Mouse (Mus musculus) liver, postnatal 0 days (tissue): Measurements from ENCODE around the gene Rbm19. TPM values are rescaled to one million over a fixed set of nuclear protein-coding genes. Genes with fewer than 3 reads are reported as not detected.
A peak's percentile ranks its signal among the peaks of the same experiment; 100 is the strongest.

ENCODE experiments used
- ATAC-seq: fragments of 200-750 bp; cut with Nextera tagmentation; 2 replicates; pipeline ENCODE4 v1.8.0; 2017; ENCODE audit warnings: mild to moderate bottlenecking, moderate library complexity
- DNase-seq: peaks from one replicate; pipeline ENCODE4 v3.0.0-alpha.2; 2016
- H3K27ac ChIP-seq: fragments of 300-500 bp; sonication (generic); 2 replicates; pipeline ENCODE4 v1.5.1; 2014; ENCODE audit warnings: antibody characterized with exemption, moderate library complexity, mild to moderate bottlenecking, low read depth
- H3K27me3 ChIP-seq: fragments of 300-500 bp; sonication (generic); 2 replicates; pipeline ENCODE4 v1.6.1; 2014; ENCODE audit warnings: low read length, control low read depth, mixed read lengths; ENCODE audit not compliant: insufficient read depth
- H3K36me3 ChIP-seq: fragments of 300-500 bp; sonication (generic); replicated peaks from 2 replicates; pipeline ENCODE4 v1.6.1; 2014; ENCODE audit warnings: mild to moderate bottlenecking, control low read depth, low read length, moderate library complexity, mixed read lengths; ENCODE audit not compliant: insufficient read depth
- H3K4me1 ChIP-seq: fragments of 300-500 bp; sonication (generic); 2 replicates; pipeline ENCODE4 v1.6.1; 2014; ENCODE audit warnings: antibody characterized with exemption, mild to moderate bottlenecking, control low read depth; ENCODE audit not compliant: insufficient read depth
- H3K4me2 ChIP-seq: fragments of 300-500 bp; sonication (generic); 2 replicates; pipeline ENCODE4 v1.6.1; 2014; ENCODE audit warnings: low read depth, mild to moderate bottlenecking, low read length, moderate library complexity, mixed read lengths
- H3K4me3 ChIP-seq: fragments of 300-500 bp; sonication (generic); 2 replicates; pipeline ENCODE4 v1.5.1; 2014; ENCODE audit warnings: low read depth, low read length
- H3K9ac ChIP-seq: fragments of 300-500 bp; sonication (generic); replicated peaks from 2 replicates; pipeline ENCODE4 v1.6.1; 2014; ENCODE audit warnings: mild to moderate bottlenecking, moderate library complexity
- H3K9me3 ChIP-seq: fragments of 300-500 bp; sonication (generic); 2 replicates; pipeline ENCODE4 v1.6.1; 2016; ENCODE audit warnings: mild to moderate bottlenecking, control low read depth, low read length, mixed read lengths
- CTCF ChIP-seq: sonication (generic); IDR thresholded peaks from 2 replicates; pipeline ENCODE4 v1.5.1; 2016; ENCODE audit warnings: antibody characterized with exemption, low read depth
- EP300 ChIP-seq: IDR thresholded peaks from 2 replicates; pipeline ENCODE4 v1.6.1; 2016; ENCODE audit warnings: antibody characterized with exemption, low read depth, mild to moderate bottlenecking
- WGBS: fragments of 180-500 bp; shearing (Covaris S2); extraction: QIAGEN DNeasy Blood & Tissue Kit; methylation state at CpG from one replicate; pipeline ENCODE4 v1.1.7; 2014; ENCODE audit not compliant: insufficient replicate concordance; 5-methylcytosine and 5-hydroxymethylcytosine counted together
- polyA plus RNA-seq: library from polyadenylated mRNA; unstranded; fragments of >200 nt; fragmentation: Nextera tagmentation; extraction: Ambion mirVana; gene quantifications from 2 replicates; pipeline ENCODE4 v1.2.1, GENCODE M21; 2015

The Rbm19 gene
- polyA plus RNA-seq, 1 experiment from 2014 or later: 6.9 TPM

GRCm38 (mm10) chr5:120094602-120095001 lies 21.7 kb upstream of the Rbm19 start:
- H3K36me3 ChIP-seq: no peaks in the 10 kb centered on the region
- H3K4me3 ChIP-seq: no peak overlapping the region
- no peak overlapping the region for H3K4me2 ChIP-seq
- 43% methylated on average over 7 of the region's 7 CpGs for WGBS
- ATAC-seq: no peak
- no peaks in the 10 kb centered on the region for H3K4me1 ChIP-seq
- 0 out of 2 replicates have a peak, but pooled peaks cover 4% of the 10 kb centered on the region for H3K27me3 ChIP-seq
- peak; percentile 80 for DNase-seq
- H3K9me3 ChIP-seq: no peaks in the 10 kb centered on the region
- peak; percentile 87 for TF ChIP-seq CTCF
- TF ChIP-seq EP300: no peak
- H3K9ac ChIP-seq: no peak overlapping the region
- H3K27ac ChIP-seq: no peak overlapping the region

GRCm38 (mm10) chr5:120097042-120097441 lies 19.2 kb upstream of the Rbm19 start:
- H3K27me3 ChIP-seq: no peaks in the 10 kb centered on the region
- H3K4me1 ChIP-seq: no peaks in the 10 kb centered on the region
- no peak for ATAC-seq
- TF ChIP-seq EP300: no peak
- TF ChIP-seq CTCF: no peak
- no peak overlapping the region for H3K9ac ChIP-seq
- DNase-seq: no peak
- H3K4me2 ChIP-seq: no peak overlapping the region
- WGBS: 49% methylated on average over 9 of the region's 9 CpGs
- no peak overlapping the region for H3K27ac ChIP-seq
- no peaks in the 10 kb centered on the region for H3K9me3 ChIP-seq
- H3K4me3 ChIP-seq: no peak overlapping the region
- H3K36me3 ChIP-seq: no peaks in the 10 kb centered on the region

DNA sequence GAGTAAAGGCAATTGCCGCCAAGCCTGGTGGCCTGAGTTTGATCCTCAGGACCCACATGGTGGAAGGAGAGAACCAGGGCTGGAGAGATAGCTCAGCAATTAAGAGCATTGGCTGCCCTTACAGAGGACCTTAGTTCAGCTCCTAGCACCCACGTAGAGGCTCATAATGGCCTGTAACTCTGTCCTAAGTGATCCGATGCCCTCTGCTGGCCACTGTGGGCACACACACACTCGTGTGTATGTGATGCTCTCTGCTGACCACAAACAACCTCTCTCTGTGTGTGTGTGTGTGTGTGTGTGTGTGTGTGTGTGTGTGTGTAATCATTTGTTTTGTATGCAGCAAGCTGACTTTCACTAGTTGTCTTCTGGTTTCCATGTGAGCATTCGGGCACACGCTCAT lies 15.5 kb upstream of the Rbm19 start:
- Histone ChIP-seq H3K9me3 (no peaks in the 10 kb centered on the region), H3K9ac (no peak overlapping the region), H3K27ac (no peak overlapping the region), H3K4me3 (no peak overlapping the region), H3K4me2 (no peak overlapping the region), H3K27me3 (no peaks in the 10 kb centered on the region), H3K4me1 (peaks cover 6% of the 10 kb centered on the region; the same call in 1 of the 2 replicates), H3K36me3 (no peaks in the 10 kb centered on the region)
- TF ChIP-seq CTCF (peak; percentile 45), EP300 (no peak)
- no peak for ATAC-seq
- WGBS: 87% methylated on average over 6 of the region's 6 CpGs
- no peak for DNase-seq

DNA sequence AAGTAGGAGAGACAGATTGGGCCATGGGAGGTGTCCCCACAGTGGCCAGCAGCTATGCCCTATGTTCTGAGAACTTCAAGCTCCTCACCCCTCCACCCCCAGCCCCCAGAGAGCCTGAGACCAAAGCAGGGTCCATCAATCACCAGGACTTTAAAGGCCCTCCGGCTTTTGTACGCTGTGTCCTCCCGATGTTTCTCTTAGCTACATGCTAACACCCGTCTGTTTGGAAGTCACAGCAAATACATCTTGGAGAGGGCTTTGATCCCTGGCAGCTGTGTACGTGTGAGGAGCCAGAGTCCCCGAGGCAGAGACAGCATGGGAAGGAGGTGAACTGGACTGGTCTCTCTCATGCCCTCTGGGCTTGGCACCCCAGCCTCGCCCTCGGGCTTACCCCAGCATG lies 14.2 kb upstream of the Rbm19 start:
- DNase-seq: no peak
- TF ChIP-seq EP300 (no peak), CTCF (no peak)

GRCm38 (mm10) chr5:120102732-120103131 lies 13.5 kb upstream of the Rbm19 start:
- peak; percentile 40; the same call in 1 of the 2 replicates for ATAC-seq
- H3K4me2 ChIP-seq: no peak overlapping the region
- H3K9me3 ChIP-seq: no peaks in the 10 kb centered on the region
- no peaks in the 10 kb centered on the region for H3K36me3 ChIP-seq
- WGBS: 14% methylated on average over 12 of the region's 12 CpGs
- H3K9ac ChIP-seq: no peak overlapping the region
- no peaks in the 10 kb centered on the region for H3K27me3 ChIP-seq
- H3K4me1 ChIP-seq: peaks cover 6% of the 10 kb centered on the region; the same call in 1 of the 2 replicates
- peak; percentile 80 for DNase-seq
- no peak overlapping the region for H3K4me3 ChIP-seq
- TF ChIP-seq EP300 (no peak), CTCF (peak; percentile 100)
- no peak overlapping the region for H3K27ac ChIP-seq

More for the DNA sequence above, 14.2 kb upstream of the Rbm19 start:
- H3K4me3 ChIP-seq: no peak overlapping the region
- no peak overlapping the region for H3K9ac ChIP-seq
- no peaks in the 10 kb centered on the region for H3K9me3 ChIP-seq
- 83% methylated on average over 8 of the region's 8 CpGs for WGBS
- H3K27me3 ChIP-seq: no peaks in the 10 kb centered on the region
- H3K4me1 ChIP-seq: peaks cover 6% of the 10 kb centered on the region; the same call in 1 of the 2 replicates
- ATAC-seq: no peak
- no peaks in the 10 kb centered on the region for H3K36me3 ChIP-seq
- H3K4me2 ChIP-seq: no peak overlapping the region
- no peak overlapping the region for H3K27ac ChIP-seq

DNA sequence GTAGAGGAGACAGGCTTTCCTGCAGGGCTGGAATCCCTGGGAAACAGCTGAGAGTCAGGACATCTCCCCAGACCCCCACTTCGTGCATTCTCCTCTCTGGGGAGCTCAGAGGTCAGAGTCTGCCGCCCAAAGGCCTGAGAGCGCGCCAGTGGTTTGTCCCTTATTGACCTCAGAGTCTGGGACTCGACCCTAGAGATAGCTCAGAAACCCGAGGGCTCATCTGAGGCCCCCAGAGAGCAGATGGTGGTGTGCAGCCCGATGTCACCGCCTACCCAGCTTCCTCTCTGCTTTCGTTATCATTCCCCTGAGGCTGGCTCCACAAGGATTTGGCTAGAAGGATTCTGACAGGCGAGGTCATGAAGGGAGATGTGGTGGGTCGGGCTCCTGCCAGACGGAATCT lies 12.8 kb upstream of the Rbm19 start:
- no peak overlapping the region for H3K4me2 ChIP-seq
- peaks cover 6% of the 10 kb centered on the region; the same call in 1 of the 2 replicates for H3K4me1 ChIP-seq
- DNase-seq (no peak), ATAC-seq (no peak)
- TF ChIP-seq CTCF: no peak
- no peak for TF ChIP-seq EP300
- no peak overlapping the region for H3K9ac ChIP-seq
- H3K9me3 ChIP-seq: no peaks in the 10 kb centered on the region
- H3K4me3 ChIP-seq: no peak overlapping the region
- WGBS: 26% methylated on average over 12 of the region's 12 CpGs
- H3K36me3 ChIP-seq: no peaks in the 10 kb centered on the region
- no peaks in the 10 kb centered on the region for H3K27me3 ChIP-seq
- no peak overlapping the region for H3K27ac ChIP-seq
